Mouse (Mus musculus) limb, embryonic 14.5 days (tissue): ENCODE measurements around the gene Gps2. TPM values are rescaled to one million over a fixed set of nuclear protein-coding genes. Genes with fewer than 3 reads are reported as not detected.

ENCODE experiments used
- ATAC-seq: fragments of 200-750 bp; cut with Nextera tagmentation; 2 replicates; pipeline ENCODE4 v1.8.0; 2017; ENCODE audit warnings: low read depth, moderate number of reproducible peaks, moderate TSS enrichment; ENCODE audit not compliant: low FRiP score
- DNase-seq: peaks from one replicate; pipeline ENCODE4 v3.0.0-alpha.2; 2015; ENCODE audit warnings: low spot score
- H3K27ac ChIP-seq: fragments of 300-500 bp; sonication (generic); replicated peaks from 2 replicates; pipeline ENCODE4 v1.5.1; 2014; ENCODE audit warnings: low read depth, mild to moderate bottlenecking, low read length, moderate library complexity, mixed read lengths
- H3K27me3 ChIP-seq: fragments of 300-500 bp; sonication (generic); 2 replicates; pipeline ENCODE4 v1.6.1; 2014; ENCODE audit warnings: low read length, mixed read lengths; ENCODE audit not compliant: control insufficient read depth, insufficient read depth
- H3K36me3 ChIP-seq: fragments of 300-500 bp; sonication (generic); 2 replicates; pipeline ENCODE4 v1.6.1; 2014; ENCODE audit warnings: mild to moderate bottlenecking, low read length, moderate library complexity, mixed read lengths; ENCODE audit not compliant: control insufficient read depth, insufficient read depth
- H3K4me1 ChIP-seq: fragments of 300-500 bp; sonication (generic); 2 replicates; pipeline ENCODE4 v1.6.1; 2014; ENCODE audit warnings: antibody characterized with exemption, low read length, mixed read lengths; ENCODE audit not compliant: control insufficient read depth, insufficient read depth
- H3K4me2 ChIP-seq: fragments of 300-500 bp; sonication (generic); replicated peaks from 2 replicates; pipeline ENCODE4 v1.6.1; 2014; ENCODE audit warnings: low read depth, mild to moderate bottlenecking, low read length, moderate library complexity; ENCODE audit not compliant: severe bottlenecking
- H3K4me3 ChIP-seq: fragments of 300-500 bp; sonication (generic); replicated peaks from 2 replicates; pipeline ENCODE4 v1.5.1; 2014; ENCODE audit warnings: low read length
- H3K9ac ChIP-seq: fragments of 300-500 bp; sonication (generic); 2 replicates; pipeline ENCODE4 v1.6.1; 2014; ENCODE audit warnings: mild to moderate bottlenecking, low read depth, low read length, moderate library complexity; ENCODE audit not compliant: severe bottlenecking
- H3K9me3 ChIP-seq: fragments of 300-500 bp; sonication (generic); 2 replicates; pipeline ENCODE4 v1.6.1; 2016; ENCODE audit warnings: low read length; ENCODE audit not compliant: control insufficient read depth
- POLR2A ChIP-seq: fragments of 200-500 bp; IDR thresholded peaks from 2 replicates; pipeline ENCODE4 v1.8.0; 2012; ENCODE audit warnings: inconsistent platforms, mild to moderate bottlenecking, moderate library complexity, borderline replicate concordance; ENCODE audit not compliant: insufficient read depth, insufficient read length; ENCODE audit errors: extremely low read depth
- WGBS: fragments of 180-500 bp; shearing (Covaris S2); extraction: QIAGEN DNeasy Blood & Tissue Kit; methylation state at CpG from one replicate; pipeline ENCODE4 v1.1.7; 2014; 5-methylcytosine and 5-hydroxymethylcytosine counted together
- polyA plus RNA-seq, 2 experiments: library from polyadenylated mRNA; depleted of rRNA in 1 of 2; stranded (reverse) in 1 of 2; unstranded in 1 of 2; fragments of >200 nt; fragmentation: Nextera tagmentation in 1 of 2; extraction: Ambion mirVana in 1 of 2; gene quantifications; 2 replicates each; pipeline versions ENCODE4 v1.2.1 to v1.2.3; 2012 to 2014

Gene Gps2
- polyA plus RNA-seq, 2 experiments = 67.3 to 94.0 TPM

- no peak for ATAC-seq
- Histone ChIP-seq H3K36me3 (no peaks in the 10 kb centered on the region), H3K4me2 (peak overlapping the region; percentile 79), H3K4me3 (peak overlapping the region; percentile 46), H3K4me1 (peaks cover 20% of the 10 kb centered on the region), H3K9ac (peak overlapping the region; percentile 67), H3K27me3 (no peaks in the 10 kb centered on the region), H3K27ac (peak overlapping the region; percentile 69), H3K9me3 (no peaks in the 10 kb centered on the region)
- DNase-seq = peak; percentile 57
- TF ChIP-seq POLR2A = no peak
- WGBS = 61% methylated on average over 21 of the region's 21 CpGs
These were observed 31.7 kb upstream of the Gps2 start for GRCm38 (mm10) chr11:69881787-69882670.

GRCm38 (mm10) chr11:69883066-69883465, 30.6 kb upstream of the Gps2 start:
- no peaks in the 10 kb centered on the region for H3K27me3 ChIP-seq
- no peak overlapping the region for H3K9ac ChIP-seq
- H3K36me3 ChIP-seq = no peaks in the 10 kb centered on the region
- H3K9me3 ChIP-seq = no peaks in the 10 kb centered on the region
- no peak overlapping the region for H3K4me3 ChIP-seq
- DNase-seq = no peak
- no peak for ATAC-seq
- H3K4me1 ChIP-seq = peaks cover 19% of the 10 kb centered on the region
- 54% methylated on average over 4 of the region's 4 CpGs for WGBS
- H3K27ac ChIP-seq = no peak overlapping the region
- no peak overlapping the region for H3K4me2 ChIP-seq
- TF ChIP-seq POLR2A = no peak

- Histone ChIP-seq H3K27me3 (no peaks in the 10 kb centered on the region), H3K36me3 (no peaks in the 10 kb centered on the region), H3K9me3 (no peaks in the 10 kb centered on the region), H3K27ac (no peak overlapping the region), H3K9ac (no peak overlapping the region), H3K4me1 (peaks cover 18% of the 10 kb centered on the region), H3K4me3 (no peak overlapping the region), H3K4me2 (no peak overlapping the region)
- TF ChIP-seq POLR2A = no peak
- 87% methylated on average over 8 of the region's 8 CpGs for WGBS
- no peak for DNase-seq
- ATAC-seq = no peak
These were observed 30.0 kb upstream of the Gps2 start for GRCm38 (mm10) chr11:69883527-69884151.

- Histone ChIP-seq H3K4me2 (no peak overlapping the region), H3K9me3 (no peaks in the 10 kb centered on the region), H3K9ac (no peak overlapping the region), H3K4me1 (peaks cover 12% of the 10 kb centered on the region), H3K4me3 (no peak overlapping the region), H3K36me3 (no peaks in the 10 kb centered on the region), H3K27me3 (no peaks in the 10 kb centered on the region), H3K27ac (no peak overlapping the region)
- ATAC-seq (no peak), DNase-seq (no peak)
- no peak for TF ChIP-seq POLR2A
- 74% methylated on average over 9 of the region's 9 CpGs for WGBS
These were observed 29.4 kb upstream of the Gps2 start for GRCm38 (mm10) chr11:69884240-69884639.

- Histone ChIP-seq H3K27ac (no peak overlapping the region), H3K4me3 (no peak overlapping the region), H3K9ac (no peak overlapping the region), H3K9me3 (no peaks in the 10 kb centered on the region), H3K36me3 (no peaks in the 10 kb centered on the region), H3K4me2 (no peak overlapping the region), H3K4me1 (peaks cover 8% of the 10 kb centered on the region), H3K27me3 (no peaks in the 10 kb centered on the region)
- 84% methylated on average over 8 of the region's 8 CpGs for WGBS
- ATAC-seq (no peak), DNase-seq (no peak)
- no peak for TF ChIP-seq POLR2A
These were observed 29.0 kb upstream of the Gps2 start for GRCm38 (mm10) chr11:69884663-69885062.
